Mouse (Mus musculus) erythroblast, embryonic 14.5 days (primary cell): ENCODE data around the gene Snx20.

Experiments
- GATA1 ChIP-seq: IDR thresholded peaks from 2 replicates; pipeline ENCODE4 v1.6.1; 2012; ENCODE audit warnings: low read length, inconsistent platforms, mixed read lengths
- TAL1 ChIP-seq: IDR thresholded peaks from 3 replicates; pipeline ENCODE4 v1.6.1; 2012; ENCODE audit warnings: low read length, inconsistent platforms, mixed read lengths

DNA sequence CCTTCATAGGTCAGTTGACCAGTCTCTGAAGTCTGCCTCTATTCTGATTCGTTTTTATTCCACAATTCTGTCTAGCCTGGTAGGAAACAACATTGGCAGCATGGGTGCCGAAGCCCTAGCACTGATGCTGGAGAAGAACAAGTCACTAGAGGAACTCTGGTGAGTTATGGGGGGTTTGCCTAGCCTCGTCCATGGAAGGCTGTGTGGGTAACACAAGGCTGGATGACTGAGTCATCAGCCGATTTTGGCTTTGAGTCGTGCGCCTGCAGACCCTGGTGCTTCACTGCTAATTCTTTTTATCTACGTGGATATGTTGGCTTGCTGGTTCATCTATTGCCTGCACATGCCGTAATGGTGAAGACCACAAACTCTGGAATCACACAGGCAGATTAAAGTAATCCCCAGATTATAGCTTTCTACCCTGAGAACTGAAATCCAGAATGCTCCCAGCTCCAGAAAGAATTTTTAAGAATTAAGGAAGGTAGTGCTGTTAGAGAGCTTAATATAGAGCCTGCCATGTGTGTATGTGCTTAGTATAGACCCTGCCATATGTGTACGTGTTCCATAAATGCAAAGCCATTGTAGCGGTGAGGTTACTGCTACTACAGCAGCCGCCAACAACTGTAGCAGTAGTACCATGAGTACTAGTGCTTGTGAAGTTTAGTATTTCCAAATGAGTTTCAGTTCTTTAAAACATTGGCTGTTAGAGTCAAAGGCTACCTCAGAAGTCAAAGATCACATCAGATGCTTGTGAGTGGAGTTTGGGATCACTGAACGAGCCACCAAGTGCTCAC lies 39.6 kb upstream of the Snx20 start:
- no peak for TF ChIP-seq TAL1
- TF ChIP-seq GATA1, result no peak
